Mouse (Mus musculus) erythroblast, embryonic 14.5 days (primary cell): Measurements from ENCODE around the gene Il19. TPM values are rescaled to one million over a fixed set of nuclear protein-coding genes. Genes with fewer than 3 reads are reported as not detected.

ENCODE experiments used
- H3K27me3 ChIP-seq: 2 replicates; pipeline ENCODE4 v1.6.1; 2012; ENCODE audit warnings: inconsistent platforms; ENCODE audit not compliant: control insufficient read depth
- H3K36me3 ChIP-seq: 2 replicates; pipeline ENCODE4 v1.6.1; 2012; ENCODE audit warnings: mild to moderate bottlenecking, inconsistent platforms; ENCODE audit not compliant: control insufficient read depth
- H3K4me1 ChIP-seq: 2 replicates; pipeline ENCODE4 v1.6.1; 2012; ENCODE audit warnings: inconsistent platforms; ENCODE audit not compliant: control insufficient read depth
- H3K4me3 ChIP-seq: replicated peaks from 2 replicates; pipeline ENCODE3; 2012; ENCODE audit warnings: moderate library complexity, mild to moderate bottlenecking, inconsistent platforms
- H3K9me3 ChIP-seq: 2 replicates; pipeline ENCODE4 v1.6.1; 2012; ENCODE audit warnings: low read length, inconsistent platforms, mixed read lengths; ENCODE audit not compliant: control insufficient read depth
- GATA1 ChIP-seq: IDR thresholded peaks from 2 replicates; pipeline ENCODE4 v1.6.1; 2012; ENCODE audit warnings: low read length, inconsistent platforms, mixed read lengths
- TAL1 ChIP-seq: IDR thresholded peaks from 3 replicates; pipeline ENCODE4 v1.6.1; 2012; ENCODE audit warnings: low read length, inconsistent platforms, mixed read lengths
- polyA plus RNA-seq: library from polyadenylated mRNA; stranded (reverse); fragments of >175 nt; gene quantifications from 2 replicates; pipeline ENCODE4 v1.2.3, GENCODE M21; 2012

Il19 gene
- polyA plus RNA-seq: not detected in 2 replicates

DNA sequence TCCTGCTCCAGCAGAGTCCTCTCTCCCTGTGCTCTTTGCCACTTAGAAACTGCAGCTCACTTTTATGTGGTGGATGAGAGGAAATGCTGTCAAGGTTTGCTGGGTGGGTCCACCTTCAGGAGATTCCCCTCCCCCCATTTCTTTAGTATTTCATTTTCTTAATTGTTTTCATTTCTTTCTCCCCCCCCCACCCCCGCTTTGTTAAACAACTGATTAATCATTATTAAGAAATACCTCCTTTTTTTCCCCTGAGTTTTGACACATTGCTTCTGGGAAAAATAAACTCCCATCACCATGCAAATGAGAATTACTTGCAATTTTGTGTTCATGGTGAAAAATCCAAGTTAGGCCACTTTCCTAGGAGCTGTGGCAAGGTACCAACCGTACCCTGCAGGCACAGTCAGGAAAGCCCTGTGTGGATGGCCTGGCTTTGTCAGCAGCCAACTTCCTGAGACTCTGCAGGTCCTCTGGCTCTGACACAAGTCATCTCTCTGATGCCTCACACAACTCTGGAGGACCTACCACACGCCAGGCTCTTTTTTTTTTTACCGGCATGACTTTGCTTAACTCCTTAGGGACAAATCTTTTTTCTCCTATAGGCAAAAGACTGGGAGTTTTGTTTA is at the start of gene Il19:
Gene Il19, minus strand, starts transcription at position 51 of the 623 bp plus-strand sequence.
- no peaks in the 10 kb centered on the region for H3K27me3 ChIP-seq
- no peak within 1 kb of the TSS for H3K4me3 ChIP-seq
- no peaks in the 10 kb centered on the region for H3K36me3 ChIP-seq
- no peaks in the 10 kb centered on the region for H3K4me1 ChIP-seq
- no peak for TF ChIP-seq TAL1
- TF ChIP-seq GATA1: no peak
- H3K9me3 ChIP-seq: no peaks in the 10 kb centered on the region

DNA sequence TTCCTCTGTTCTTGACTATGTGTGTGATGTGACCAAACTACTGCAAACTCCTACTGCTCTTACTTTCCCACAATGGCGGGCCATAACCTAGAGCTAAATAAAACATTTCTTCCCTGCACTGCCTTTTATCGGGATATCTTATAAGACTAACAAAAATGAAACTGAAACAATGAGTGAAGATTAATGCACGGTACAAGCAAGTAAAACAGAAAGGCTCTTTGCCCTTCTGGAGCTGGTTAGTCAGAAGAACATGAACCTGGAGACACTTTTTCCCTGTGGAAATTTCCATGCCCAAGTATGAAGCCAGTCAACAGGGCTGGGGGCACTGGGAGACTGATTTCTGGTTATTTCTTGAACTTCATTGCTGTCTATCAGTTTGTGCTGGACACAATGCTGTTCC is 49.4 kb upstream of the Il19 start:
- no peaks in the 10 kb centered on the region for H3K27me3 ChIP-seq
- no peaks in the 10 kb centered on the region for H3K9me3 ChIP-seq
- H3K36me3 ChIP-seq: no peaks in the 10 kb centered on the region
- H3K4me1 ChIP-seq: peaks cover 1% of the 10 kb centered on the region; the same call in 1 of the 2 replicates
- H3K4me3 ChIP-seq: no peak overlapping the region
- TF ChIP-seq GATA1 (no peak), TAL1 (no peak)

GRCm38 (mm10) chr1:130987418-130987817 is 47.5 kb upstream of the Il19 start:
- TF ChIP-seq TAL1 (no peak), GATA1 (no peak)
- no peaks in the 10 kb centered on the region for H3K27me3 ChIP-seq
- H3K4me1 ChIP-seq: peaks cover 1% of the 10 kb centered on the region; the same call in 1 of the 2 replicates
- H3K36me3 ChIP-seq: no peaks in the 10 kb centered on the region
- no peaks in the 10 kb centered on the region for H3K9me3 ChIP-seq
- no peak overlapping the region for H3K4me3 ChIP-seq

GRCm38 (mm10) chr1:130987001-130987400 is 47.1 kb upstream of the Il19 start:
- H3K9me3 ChIP-seq: no peaks in the 10 kb centered on the region
- H3K4me3 ChIP-seq: no peak overlapping the region
- no peaks in the 10 kb centered on the region for H3K27me3 ChIP-seq
- TF ChIP-seq TAL1 (no peak), GATA1 (no peak)
- H3K36me3 ChIP-seq: no peaks in the 10 kb centered on the region
- peaks cover 1% of the 10 kb centered on the region; the same call in 1 of the 2 replicates for H3K4me1 ChIP-seq

- Histone ChIP-seq H3K4me3 (no peak overlapping the region), H3K9me3 (no peaks in the 10 kb centered on the region), H3K36me3 (no peaks in the 10 kb centered on the region), H3K4me1 (no peaks in the 10 kb centered on the region), H3K27me3 (no peaks in the 10 kb centered on the region)
- TF ChIP-seq TAL1 (no peak), GATA1 (no peak)
These were observed 44.5 kb upstream of the Il19 start for GRCm38 (mm10) chr1:130984441-130984840.

- no peak for TF ChIP-seq GATA1
- TF ChIP-seq TAL1: no peak
- Histone ChIP-seq H3K36me3 (no peaks in the 10 kb centered on the region), H3K4me3 (no peak overlapping the region), H3K4me1 (no peaks in the 10 kb centered on the region), H3K27me3 (no peaks in the 10 kb centered on the region), H3K9me3 (no peaks in the 10 kb centered on the region)
These were observed 39.5 kb upstream of the Il19 start for GRCm38 (mm10) chr1:130979455-130979854.

GRCm38 (mm10) chr1:130963891-130964290 is 24.0 kb upstream of the Il19 start:
- Histone ChIP-seq H3K4me1 (no peaks in the 10 kb centered on the region), H3K4me3 (no peak overlapping the region), H3K36me3 (no peaks in the 10 kb centered on the region), H3K9me3 (no peaks in the 10 kb centered on the region), H3K27me3 (no peaks in the 10 kb centered on the region)
- no peak for TF ChIP-seq GATA1
- TF ChIP-seq TAL1: no peak

DNA sequence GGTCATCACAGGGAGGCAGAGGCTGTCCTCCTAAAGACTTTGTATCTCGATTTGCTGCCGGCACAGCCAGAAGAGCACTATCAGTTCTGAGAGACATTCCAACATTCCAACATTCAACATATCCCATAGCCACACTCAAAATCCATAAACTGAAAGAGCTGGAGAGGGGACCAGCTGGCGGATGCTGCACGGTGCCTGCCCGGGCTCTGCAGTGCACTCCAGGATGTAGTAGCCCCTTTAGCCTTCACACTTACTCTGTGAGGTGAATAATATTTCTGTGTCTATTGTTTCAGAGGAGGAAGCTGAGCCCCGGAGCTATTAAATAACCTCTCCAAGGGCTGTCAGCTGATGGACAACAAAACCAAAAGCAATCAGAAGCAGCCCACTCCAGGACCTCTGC is 7.0 kb upstream of the Il19 start:
- Histone ChIP-seq H3K36me3 (no peaks in the 10 kb centered on the region), H3K9me3 (no peaks in the 10 kb centered on the region), H3K4me3 (no peak overlapping the region), H3K27me3 (no peaks in the 10 kb centered on the region), H3K4me1 (no peaks in the 10 kb centered on the region)
- TF ChIP-seq TAL1 (no peak), GATA1 (no peak)

DNA sequence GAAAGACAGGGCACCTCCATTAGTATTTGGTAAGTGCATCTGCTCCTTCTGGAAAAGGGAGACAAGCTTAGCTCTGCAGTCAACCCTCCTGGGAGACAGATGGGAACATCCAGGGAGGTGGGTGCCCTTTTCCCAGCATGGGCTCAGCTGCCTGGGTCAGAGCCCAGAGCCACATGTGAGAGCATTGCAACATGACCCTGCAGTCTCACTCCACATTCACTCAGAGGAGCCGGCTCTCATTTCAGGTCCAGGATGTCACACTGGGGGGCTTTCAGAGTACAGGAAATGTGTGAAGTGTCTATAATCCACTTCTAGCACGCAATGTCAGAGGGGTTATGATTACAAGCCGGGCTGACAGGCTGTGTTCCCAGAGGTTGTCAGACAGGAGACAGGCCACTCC is 1.9 kb upstream of the Il19 start:
- Histone ChIP-seq H3K9me3 (no peaks in the 10 kb centered on the region), H3K36me3 (no peaks in the 10 kb centered on the region), H3K4me3 (no peak overlapping the region), H3K4me1 (no peaks in the 10 kb centered on the region), H3K27me3 (no peaks in the 10 kb centered on the region)
- TF ChIP-seq GATA1 (no peak), TAL1 (no peak)

DNA sequence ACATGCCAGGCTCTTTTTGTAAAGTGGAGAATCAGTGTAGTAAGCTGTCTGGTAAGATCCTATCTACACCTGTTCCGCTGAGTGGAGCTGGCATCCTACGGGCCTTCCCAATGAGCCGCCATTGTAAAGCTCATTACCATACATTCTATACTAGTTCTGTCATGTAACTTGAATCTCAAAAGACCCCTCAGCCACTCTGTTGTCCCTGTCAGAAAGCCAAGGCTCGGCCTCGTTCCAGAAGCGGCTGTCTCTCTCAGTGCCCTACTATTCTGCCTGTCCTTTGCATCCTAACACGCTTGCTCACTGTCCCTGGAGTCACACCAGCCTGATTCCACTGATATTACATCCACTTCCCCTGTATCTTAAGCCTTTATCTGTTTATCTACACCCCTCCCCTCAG is 1.7 kb downstream of the Il19 start:
- H3K27me3 ChIP-seq: no peaks in the 10 kb centered on the region
- H3K4me3 ChIP-seq: no peak overlapping the region
- H3K36me3 ChIP-seq: no peaks in the 10 kb centered on the region
- H3K4me1 ChIP-seq: no peaks in the 10 kb centered on the region
- H3K9me3 ChIP-seq: no peaks in the 10 kb centered on the region
- TF ChIP-seq GATA1 (no peak), TAL1 (no peak)
